Mouse (Mus musculus): ENCODE results near the gene Mybph.

Mybph gene

DNA sequence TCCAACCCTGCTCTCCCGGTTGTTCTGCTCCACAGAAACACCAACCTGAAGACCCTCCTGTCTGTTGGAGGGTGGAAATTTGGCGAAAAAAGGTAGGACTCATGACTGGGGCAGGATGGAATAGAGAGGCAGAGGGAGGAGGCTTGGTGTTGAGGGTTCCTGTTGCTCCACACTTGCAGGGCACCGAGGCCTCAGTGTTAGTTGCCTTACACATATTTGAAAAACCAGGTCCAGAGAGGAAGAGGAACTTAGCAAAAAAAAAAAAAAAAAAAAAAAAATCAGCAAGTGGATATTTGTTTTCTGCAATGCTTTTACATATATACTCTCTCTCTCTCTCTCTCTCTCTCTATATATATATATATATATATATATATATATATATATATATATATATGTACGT, 9.2 kb upstream of the Mybph start:
- no peak for DNase-seq (ENCODE audit: low read depth, low spot score)

DNA sequence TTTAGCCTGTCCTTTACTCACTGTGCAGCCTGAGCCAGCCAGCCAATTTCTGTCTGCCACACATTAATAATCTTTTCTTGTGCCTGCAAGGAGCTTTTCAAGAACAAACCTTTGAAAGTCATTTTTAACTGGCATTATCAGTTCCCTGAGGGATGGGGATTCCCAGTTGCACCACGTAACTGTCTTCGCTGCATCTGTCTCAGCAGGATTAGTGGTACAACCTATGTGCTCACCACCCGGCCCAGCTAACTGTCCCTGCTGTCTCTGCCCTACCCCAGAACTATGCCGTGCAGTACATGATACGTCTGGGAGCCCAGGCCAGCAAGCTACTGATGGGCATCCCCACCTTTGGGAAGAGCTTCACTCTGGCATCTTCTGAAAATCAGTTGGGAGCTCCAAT, 5.0 kb upstream of the Mybph start:
- DNase-seq (ENCODE audit: low read depth, low spot score) = no peak

DNA sequence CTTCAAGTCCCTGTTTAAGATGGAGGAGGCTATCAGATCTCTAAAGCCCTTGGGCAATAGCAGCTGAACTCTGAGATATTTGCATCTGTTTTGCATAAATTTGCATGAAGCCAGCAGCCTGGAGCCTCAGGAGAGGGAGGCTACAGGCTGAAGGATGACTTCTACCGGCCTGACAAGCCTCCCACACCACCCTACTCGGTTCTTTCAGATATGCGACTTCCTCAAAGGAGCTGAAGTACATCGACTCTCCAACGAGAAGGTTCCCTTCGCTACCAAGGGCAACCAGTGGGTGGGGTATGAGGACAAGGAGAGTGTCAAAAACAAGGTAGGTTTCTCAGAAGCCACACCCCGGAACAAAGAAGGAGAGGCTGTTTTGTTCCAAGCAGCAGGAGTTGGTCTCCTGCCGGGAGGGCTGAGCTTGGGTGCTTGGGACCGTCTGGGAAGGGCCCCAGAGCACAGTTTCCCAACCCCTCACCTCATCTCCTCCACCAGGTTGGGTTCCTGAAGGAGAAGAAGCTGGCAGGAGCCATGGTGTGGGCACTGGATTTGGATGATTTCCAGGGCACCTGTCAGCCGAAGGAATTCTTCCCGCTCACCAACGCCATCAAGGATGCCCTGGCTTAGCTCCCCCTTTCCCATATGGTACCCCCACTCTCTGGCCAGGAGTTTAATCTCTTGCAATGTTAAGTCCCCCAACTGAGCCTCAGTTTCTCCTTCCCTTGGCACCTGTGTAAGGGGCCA, 4.1 kb upstream of the Mybph start:
- DNase-seq (ENCODE audit: low read depth, low spot score) = no peak

DNA sequence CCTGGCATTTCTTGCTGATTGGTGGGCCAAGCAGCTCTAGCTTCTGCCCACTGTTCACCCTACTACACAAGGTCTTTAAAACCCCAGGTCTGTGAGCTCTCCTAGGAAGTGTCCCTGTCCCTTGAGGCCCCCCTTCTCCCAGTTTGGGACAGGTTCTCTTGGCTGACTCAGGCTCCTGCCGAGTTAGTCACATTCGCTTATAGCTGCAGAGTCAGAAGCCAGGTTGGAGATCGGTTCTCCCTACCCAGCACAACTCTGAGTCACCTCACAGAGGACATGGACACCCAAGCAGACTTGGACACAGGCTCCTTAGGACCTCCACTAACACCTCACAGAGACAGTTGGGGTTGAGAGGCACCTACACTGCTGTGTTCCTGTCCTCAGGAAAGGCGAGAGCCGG, 2.1 kb upstream of the Mybph start:
- no peak for DNase-seq (ENCODE audit: low read depth, low spot score)

DNA sequence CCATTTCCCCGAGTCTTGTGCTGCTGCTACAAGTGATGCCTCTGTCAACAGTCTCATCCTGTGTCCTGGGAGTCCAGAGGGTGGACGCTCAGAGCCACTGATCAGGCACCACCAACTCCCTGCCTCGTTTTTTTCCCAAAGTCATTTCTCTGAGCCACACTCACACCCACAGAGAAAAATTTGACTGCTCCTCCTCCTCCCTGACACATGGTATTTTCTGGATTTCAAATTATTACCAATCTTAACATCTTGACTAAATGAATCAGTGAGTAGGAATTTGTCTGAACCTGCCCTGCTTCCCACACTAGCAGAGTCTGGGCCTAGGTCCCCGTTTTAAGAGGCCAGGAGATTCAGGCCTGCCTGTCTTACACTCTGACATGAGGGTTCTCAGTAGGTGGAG, 1.2 kb upstream of the Mybph start:
- DNase-seq (ENCODE audit: low read depth, low spot score) = no peak

DNA sequence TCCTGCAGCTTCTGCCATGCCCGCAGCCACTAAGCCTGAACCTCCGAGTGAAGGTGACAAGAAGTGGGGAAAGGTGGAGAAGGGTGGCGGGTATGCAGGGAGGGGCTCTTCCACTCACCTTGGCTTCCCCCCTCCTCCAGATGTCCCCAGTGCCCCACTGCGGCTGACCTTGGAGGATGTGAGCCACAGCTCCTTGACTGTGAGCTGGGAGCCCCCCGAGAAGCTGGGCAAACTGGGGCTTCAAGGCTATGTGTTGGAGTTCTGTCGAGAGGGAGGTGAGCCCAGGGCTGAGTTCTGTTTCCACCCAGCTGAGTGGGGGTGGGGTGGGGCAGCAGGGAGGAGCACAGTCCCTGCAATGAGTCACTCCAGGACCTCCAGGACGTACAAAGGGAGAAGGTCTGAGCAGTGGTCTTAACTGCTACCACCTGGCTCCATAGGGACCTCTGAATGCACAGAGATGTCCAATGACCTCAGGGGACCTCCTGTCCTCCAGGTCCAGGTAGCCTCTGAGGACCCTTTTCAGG, 488 bp downstream of the Mybph start:
- DNase-seq (ENCODE audit: low read depth, low spot score) = no peak

DNA sequence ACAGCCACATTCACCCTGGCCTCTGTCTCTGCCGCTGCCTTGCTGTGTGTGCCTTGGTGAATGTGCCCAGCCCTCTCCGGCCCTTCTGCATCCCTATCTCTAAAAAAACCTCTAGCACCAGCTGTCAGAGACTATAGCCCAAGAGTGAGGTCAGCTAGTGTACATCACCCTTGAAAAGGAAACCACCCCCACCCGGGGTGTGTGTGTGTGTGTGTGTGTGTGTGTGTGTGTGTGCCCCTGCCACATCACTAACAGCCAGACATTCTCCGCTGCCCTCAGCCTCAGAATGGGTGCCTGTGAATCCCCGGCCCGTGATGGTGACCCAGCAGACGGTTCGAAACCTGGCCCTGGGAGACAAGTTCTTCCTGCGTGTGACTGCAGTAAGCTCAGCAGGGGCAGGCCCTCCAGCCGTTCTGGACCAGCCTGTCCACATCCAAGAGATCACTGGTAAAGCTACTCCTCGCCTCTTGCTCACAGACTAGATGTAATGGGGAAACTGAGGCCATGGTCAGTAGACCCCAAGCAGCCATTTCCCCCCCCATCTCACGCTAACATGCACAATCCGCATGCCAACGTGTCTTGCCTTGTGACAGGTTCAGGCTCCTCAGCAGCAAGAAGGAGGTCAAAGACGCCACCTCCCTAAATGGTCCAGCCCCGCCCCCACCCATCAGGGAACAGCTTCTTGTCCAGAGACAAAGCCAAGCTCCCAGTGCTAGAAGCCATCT, 1.2 kb downstream of the Mybph start:
- DNase-seq (ENCODE audit: low read depth, low spot score) = no peak

DNA sequence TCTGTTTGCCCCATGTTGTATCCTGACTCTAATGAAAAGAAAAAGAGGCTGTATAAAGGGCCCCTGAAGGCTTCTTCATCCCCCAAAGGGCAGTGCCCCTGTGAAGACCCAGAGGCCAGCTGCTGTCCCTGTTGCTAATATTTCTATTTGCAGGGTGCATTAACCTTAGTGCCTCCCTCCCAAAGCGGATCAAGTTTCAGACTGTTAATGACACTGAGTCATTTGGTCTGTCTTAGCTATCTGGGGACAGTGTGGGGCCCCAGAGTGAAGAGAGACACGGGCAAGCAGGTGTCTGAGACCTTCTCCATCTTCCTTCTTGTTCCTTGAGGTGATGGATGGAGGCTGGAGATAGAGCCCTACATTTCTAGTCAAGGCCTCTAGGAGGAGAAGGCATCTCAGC, 1.9 kb downstream of the Mybph start:
- DNase-seq (ENCODE audit: low read depth, low spot score) = no peak

DNA sequence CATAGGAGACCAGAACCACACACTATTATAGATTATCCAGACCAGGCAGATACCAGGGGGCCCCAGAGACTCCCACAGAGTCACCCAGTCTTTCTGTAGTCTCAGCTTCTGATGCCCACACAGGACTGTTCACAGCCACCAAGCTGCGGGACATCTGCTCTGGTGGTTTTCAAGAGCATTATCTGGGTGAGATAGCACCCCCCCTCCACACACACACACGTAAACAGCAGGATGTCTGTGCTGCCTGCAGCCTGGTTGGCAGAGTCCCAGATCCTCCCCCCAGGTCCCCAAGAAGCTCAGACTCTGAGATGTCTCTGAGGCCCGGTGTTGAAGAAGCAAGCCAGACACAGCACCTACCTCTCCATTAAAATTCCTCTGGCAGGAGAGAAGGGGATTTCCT, 2.3 kb downstream of the Mybph start:
- DNase-seq (ENCODE audit: low read depth, low spot score) = no peak

DNA sequence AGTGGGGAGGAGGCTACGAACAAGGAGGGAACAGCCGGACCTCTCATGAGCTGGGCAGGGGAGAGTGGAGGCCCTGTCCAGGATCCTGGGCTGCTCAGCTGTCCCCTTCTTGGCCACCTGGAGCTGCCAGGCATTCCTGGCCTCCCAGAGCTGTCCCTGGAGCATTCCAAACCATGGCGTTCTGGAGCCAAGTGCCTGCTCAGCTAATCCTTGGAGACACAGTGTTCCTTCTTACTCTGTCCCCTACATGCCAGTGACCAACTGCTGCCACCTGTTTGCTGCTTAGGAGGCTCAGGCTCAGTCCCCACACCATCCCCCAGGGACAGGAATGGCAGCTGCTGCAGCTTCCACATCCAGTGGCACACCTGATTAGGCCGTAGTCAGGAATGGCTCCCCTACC, 2.7 kb downstream of the Mybph start:
- no peak for DNase-seq (ENCODE audit: low read depth, low spot score)

DNA sequence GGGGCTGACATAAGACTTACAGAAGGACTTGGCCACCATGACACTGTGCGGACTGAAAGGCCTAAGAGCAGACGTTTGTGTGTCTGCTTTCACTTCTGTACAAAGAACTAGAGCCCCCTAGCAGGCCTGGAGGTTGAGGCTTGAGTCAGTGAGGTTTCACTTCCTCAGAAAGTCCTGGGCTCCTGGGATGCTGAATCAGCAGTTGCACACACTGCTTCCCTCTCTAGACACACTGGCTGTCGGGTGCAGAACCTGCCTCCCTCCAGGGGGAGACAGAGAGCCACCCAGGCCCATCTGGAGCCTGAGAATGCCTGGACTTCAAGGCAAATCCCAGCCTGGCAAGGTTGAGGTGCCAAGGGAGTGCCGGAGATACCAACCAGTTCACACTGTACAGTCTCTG, 3.1 kb downstream of the Mybph start:
- no peak for DNase-seq (ENCODE audit: low read depth, low spot score)

DNA sequence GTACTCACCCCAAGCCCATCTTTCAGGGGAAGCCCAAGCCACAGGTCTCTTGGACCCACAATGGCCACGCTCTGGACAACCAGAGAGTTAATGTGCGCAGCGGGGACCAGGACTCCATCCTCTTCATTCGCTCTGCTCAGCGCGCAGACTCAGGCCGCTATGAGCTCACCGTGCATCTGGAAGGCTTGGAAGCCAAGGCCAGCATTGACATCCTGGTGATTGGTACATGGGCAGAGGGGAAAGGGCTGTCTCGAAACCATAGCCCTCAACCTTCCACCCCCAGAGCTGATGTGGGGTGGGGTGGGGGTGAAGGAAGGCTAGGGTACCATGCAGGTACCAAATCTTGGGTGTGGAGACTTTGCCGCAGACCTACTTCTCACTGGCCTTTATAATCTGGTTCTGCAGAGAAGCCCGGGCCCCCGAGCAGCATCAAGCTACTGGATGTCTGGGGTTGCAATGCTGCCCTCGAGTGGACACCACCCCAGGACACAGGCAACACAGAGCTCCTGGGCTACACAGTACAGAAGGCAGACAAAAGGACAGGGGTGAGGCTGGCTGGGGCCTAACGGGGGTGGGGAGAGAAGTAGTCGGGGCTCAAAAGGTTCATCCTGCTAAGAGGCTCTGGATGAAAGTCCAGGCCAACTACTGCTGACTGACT, 4.2 kb downstream of the Mybph start:
- DNase-seq (ENCODE audit: low read depth, low spot score) = no peak

DNA sequence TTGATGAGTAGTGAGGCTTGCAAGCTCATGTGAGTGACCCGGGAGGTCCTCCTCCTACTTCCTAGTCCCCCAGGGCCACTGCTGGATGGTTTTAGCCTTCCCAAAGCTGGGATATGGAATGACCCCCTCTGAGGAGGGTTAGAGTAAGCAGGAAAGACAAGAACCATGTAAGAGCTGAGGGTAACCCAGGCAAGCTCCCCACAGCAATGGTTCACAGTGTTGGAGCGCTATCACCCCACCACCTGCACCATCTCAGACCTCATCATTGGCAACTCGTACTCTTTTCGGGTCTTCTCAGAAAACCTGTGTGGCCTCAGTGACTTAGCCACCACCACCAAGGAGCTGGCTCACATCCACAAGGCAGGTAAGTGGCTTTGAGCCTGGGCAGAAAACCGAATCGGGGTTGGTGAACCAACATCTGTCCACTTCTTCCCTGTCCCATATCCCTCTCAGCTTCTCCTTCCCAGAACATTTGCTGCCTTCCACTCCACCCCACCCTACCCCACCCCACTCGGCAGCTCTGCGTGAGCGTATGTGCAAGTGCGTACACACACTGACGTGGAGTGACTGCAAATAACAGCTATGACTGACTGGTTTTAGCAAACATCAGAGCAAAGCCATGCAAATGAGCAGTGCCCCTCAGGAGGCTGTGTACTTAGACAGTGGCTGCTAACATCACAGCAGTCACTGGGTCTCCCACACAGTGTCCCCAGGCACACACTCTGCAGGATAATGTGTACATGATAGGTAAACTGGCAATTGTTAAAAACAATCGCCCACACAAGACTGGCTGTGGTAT, 5.1 kb downstream of the Mybph start:
- DNase-seq (ENCODE audit: low read depth, low spot score) = no peak

DNA sequence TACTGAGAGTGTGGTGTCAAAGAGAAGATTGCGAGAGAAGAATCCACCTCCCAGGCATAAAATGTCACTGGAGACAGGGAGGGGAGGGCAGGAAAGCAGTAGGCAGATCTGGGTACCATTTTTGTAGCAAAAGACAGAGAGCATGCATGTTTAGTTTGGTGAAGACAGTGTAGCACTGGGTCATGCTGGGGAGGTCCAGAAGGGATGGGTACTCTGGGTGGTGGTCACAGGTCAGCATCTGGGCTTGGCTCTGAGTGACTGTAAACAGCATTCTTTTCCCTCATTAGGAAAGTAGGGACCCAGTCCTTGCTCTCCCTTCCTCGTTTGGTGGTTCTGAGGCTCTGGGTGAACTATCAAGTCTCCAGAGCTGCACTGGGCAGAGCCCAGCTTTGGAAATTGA, 7.2 kb downstream of the Mybph start:
- DNase-seq (ENCODE audit: low read depth, low spot score) = no peak

DNA sequence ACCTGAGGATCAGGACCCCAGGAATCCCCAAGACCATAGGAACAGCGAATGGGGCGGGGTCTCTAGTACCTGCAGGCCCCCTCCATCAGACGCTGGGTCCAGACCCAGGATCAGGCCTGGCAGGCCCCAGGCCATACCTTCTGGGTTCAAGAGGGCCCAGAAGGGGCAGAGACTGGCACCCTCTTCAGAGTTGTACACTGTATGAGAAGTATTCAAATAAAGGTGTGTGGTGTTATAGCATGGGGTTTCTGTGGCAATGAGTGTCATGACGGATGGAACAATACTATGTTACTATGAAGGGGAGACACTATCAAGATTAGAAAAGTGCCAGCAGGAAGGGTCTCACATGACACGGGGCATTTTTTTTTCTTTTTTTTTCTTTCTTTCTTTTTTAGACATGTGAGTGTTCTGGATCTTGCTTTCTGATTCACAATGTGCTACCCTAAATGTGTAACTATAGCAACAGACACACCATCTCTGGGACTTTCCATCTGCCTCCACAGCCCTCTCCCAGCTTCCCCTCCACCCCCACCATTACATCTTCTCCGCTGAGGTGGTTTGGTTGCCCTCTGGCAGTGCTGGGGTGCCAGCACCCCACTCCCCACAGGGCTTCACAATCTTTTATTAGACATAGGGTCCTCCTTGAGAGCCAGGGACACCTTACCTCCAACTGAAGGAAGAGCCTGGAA, 7.9 kb downstream of the Mybph start:
- DNase-seq (ENCODE audit: low read depth, low spot score) = no peak

DNA sequence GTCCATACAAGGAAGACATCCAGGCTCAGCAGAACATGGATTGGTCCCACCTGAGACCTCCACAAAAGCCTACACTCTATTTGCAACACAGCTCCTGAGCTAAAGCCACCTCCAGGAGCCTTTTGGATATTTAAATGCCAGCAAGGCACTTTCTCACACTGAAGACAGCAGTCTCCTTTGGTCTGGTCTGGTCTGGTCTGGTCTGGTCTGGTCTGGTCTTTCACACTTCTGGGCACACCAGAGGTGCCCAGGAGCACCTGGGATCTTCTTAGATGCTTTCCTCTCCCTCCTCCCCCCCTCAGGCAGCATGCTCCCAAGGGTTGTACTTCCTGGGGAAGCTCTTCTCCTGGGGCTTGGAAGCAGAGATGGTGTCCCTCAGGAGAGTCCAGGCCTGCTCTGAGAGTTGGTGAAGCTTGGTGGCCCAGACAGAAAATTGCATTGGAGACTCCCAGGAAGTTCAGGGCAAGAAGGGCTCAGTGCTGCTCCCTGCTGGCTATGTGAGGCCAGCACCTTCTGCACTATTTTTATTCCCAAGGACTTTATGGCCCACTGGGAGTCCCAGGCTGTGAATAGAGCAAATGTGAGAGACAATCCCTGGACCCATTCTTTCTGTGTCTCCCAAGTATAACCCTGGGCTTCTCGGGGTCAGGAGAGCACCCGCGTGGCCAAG, 8.6 kb downstream of the Mybph start:
- peak; percentile 43 for DNase-seq (ENCODE audit: low read depth, low spot score)

DNA sequence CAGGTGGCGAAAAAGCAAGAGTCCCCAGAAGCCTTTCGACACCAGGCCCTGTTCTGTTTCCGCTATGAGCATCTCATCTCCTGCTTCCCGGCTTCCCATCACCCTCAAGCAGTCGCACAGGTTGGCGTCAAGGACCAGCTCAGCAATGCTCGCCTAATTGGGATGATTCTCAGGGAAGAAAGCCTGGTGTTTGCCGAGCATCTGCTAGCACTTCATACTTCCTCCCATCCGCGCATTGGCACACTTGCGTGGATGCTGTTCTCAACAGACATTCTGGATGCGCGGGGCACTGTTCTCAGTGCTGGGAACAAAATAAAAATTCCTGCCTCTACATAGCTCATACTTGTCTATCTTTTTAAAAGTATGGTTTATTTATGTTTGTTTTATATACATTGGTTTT, 11.0 kb downstream of the Mybph start:
- DNase-seq (ENCODE audit: low read depth, low spot score) = no peak

DNA sequence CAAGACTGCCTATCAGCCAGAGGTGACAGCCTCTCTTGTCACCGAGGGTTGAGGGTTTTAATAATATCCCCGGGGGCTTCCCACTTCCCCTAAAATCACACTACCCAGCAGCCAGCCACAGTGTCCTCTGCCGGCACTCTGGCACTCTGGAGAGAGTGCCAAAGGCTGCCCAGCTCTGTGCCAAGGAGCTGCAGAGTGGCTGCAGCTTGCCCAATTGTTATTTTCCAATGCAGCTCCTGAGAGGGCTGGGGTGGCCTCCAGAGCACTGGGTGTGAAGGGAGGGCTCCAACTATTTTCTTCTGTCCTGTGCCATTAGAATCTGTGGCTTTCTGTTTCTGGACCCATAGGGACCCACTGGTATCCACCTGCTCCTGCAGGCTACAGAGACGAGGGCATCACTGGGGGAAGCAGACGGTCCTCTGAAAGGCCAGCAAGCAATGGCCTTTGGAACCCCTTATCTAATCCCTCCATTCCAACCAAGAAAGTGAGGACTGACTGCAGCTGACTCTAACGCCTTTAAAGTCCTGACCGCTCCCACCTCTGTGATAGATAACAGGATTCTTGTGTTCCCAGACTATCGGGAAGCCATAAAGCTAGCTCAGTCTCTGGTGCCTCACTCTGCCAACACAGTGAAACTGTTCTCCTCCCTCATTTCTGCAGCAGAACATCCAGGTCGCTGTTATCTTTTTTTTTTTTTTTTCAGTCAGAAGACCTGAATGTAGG, 12.2 kb downstream of the Mybph start:
- no peak for DNase-seq (ENCODE audit: low read depth, low spot score)

DNA sequence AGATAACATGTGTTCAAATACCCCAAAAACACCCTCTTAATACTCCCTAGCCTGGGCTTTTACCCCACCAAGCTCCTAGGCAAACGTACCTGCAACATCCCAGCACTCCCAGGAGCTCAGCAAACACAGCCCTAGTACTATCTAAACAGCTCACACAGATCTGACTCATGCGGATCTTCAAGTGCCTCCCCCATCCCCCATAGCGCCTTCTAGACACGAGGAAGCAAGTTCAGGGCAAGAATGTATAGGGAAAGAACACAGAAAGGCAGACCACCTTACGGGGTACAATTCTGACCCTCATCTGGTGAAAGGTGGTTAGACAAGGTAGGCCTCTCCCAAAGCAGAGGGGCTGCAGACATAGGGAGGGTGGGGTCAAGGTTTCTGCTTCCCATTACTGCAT, 12.8 kb downstream of the Mybph start:
- no peak for DNase-seq (ENCODE audit: low read depth, low spot score)

DNA sequence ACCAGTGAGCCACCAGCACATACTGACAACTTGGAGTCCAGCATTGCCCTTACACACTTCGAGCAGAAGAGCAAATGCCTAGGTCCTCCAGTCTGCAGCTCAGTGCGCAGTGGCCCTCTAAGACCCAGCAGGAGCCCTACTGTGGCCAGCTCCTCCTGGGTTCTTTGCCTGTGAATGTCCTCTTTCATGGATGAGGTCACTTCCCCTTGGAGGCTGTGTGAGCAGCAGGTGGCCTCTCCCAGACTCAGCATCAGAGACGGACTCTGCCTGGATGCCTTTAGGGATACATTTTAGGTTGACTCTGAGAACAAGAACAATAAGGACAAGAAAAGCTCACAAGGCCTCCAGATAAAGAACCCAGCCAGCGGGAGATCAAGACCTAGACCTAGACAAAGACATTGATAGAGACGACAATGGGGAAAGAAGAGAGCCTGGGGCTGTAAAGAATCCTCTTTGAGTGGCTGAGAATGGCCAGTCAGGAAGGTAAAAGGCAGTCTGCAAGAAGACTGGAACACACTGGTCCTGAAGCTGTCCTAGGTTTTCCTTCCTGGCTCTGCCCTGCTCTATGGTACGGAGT, 17.0 kb downstream of the Mybph start:
- no peak for DNase-seq (ENCODE audit: low read depth, low spot score)
